Mouse (Mus musculus) thymus, postnatal 0 days (tissue): ENCODE results near the gene Gtsf1. TPM values are rescaled to one million over a fixed set of nuclear protein-coding genes. Genes with fewer than 3 reads are reported as not detected.
"Not testable (repeated sequence)": the region's sequence is repeated elsewhere in the genome, so short reads cannot be mapped to it uniquely, and the experiment has no call there.

Experiments
- DNase-seq: peaks from one replicate; pipeline ENCODE4 v3.0.0-alpha.2; 2015; ENCODE audit warnings: low spot score
- polyA plus RNA-seq: library from polyadenylated mRNA; unstranded; fragments of >200 nt; fragmentation: Nextera tagmentation; extraction: Ambion mirVana; gene quantifications from 2 replicates; pipeline ENCODE4 v1.2.1, GENCODE M21; 2015

Gene Gtsf1
- 0.19 TPM in 1 of 2 replicates, not detected in the other for polyA plus RNA-seq

GRCm38 (mm10) chr15:103430241-103430640 is at the start of gene Gtsf1:
TSS of gene Gtsf1 (minus strand) at chr15:103430470.
- no peak for DNase-seq

DNA sequence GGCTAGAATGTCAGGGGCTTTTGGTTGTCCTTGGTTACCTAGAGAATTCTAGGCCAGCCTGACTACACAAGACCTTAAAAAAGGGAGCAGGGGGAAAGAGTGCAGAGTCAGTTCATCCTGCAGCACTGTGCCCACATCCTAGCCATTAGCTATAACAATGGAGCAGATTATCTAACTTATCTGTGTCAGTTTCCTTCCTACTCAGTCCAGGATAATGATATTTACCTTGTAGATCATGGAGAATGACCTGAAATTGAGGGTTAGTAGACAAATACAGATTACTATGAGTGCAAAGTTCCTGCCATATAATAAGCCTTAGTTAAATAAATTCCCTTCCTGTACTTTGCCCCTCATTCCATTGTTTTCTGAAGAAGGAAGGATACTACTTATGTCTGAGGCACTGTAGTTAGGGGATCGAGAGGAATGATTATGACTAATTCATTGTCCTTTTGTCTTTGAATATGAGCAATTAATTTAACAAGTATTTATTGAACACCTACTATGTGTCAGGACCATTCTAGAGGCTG is 48.9 kb upstream of the Gtsf1 start:
- no peak for DNase-seq

DNA sequence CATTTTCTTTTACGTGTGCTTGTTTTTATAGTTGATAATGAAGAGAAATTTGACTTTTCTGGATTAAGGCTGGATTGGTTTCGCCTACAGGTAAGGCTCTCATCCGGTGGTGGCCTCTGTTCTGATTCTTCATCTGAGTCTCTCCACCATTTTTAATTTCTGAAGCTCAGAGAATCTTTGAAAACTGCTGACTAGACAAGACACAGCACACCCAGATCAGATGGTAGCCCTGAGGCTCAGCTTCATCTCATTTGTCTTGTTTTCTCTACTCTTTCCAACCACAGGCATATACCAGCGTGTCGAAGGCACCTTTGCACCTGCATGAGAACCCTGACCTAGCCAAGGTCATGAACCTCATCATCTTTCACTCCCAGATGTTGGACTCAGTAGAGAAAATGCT is 43.5 kb upstream of the Gtsf1 start:
- DNase-seq = no peak

GRCm38 (mm10) chr15:103473182-103473581 is 42.9 kb upstream of the Gtsf1 start:
- no peak for DNase-seq

- DNase-seq = no peak
Observed at GRCm38 (mm10) chr15:103472265-103472664, 42.0 kb upstream of the Gtsf1 start.

DNA sequence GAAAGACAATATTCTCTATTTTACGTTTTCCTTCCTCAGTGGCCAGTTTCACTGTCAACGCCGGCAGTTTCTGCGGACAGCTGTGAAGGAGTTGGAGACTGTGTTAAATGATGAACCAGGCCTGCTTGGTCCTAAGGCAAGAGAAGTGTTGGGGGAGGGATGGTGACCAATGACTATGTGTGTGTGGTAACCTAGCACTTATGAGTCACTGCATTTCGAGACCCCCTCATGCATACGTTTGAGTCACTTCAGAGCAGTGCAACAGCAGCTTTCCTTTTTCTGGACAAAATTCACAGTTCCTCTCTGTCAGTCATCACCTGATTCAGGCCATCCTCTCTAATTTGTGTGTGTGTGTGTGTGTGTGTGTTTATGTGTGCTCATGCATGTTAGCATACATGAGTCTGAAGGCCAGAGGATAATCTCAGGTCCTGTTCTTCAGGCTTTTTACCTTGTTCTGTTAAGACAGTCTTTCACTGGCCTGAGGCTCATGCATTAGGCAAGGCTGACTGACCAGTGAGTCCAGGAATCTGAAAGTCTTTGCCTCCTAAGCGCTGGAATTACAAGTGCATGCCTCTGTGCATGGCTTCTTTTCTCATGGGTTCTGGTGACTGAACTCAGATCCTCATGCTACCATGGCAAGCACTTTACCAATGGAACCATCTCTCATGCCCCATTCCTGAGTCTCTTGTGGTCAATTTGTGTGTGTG is 41.4 kb upstream of the Gtsf1 start:
- DNase-seq = no peak

- no peak for DNase-seq
Observed at GRCm38 (mm10) chr15:103462539-103463261, 32.4 kb upstream of the Gtsf1 start.

GRCm38 (mm10) chr15:103454449-103454848 is 24.2 kb upstream of the Gtsf1 start:
- DNase-seq = peak; percentile 29

DNA sequence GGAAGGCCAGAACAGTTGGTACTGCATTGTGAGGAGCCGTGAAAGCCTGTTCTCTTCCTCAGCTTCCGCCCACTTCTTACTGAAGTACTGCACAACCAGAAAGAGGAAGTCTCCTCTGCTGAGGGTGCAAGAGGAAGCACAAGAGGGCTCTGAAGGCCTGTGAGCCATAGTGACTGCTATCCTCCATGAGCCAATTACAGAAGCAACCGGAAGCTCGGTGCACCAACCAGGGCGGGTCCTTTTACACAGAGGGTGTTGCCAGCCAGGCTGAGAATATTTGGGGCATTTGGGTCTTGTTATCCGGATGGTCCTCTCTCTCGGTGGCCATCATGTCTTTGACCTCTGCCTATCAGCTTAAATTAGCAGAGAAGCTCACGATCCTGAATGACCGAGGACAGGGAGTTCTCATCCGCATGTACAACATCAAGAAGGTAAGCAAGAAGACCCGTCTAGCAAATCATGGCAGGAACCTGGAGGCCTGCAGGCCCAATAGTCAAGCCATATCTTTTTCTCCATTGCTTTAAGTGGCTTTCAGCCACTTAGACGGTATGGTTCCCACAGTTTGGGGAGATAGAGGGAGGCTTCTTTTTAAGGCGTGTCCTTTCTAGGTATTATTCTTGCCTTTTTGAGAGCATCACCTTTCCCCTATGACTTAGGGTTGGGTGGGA is 23.4 kb upstream of the Gtsf1 start, which contains the start of gene Nckap1l:
Nckap1l (plus strand) TSS at position 244 of the 668 bp plus-strand sequence.
- peak; percentile 91 for DNase-seq

DNA sequence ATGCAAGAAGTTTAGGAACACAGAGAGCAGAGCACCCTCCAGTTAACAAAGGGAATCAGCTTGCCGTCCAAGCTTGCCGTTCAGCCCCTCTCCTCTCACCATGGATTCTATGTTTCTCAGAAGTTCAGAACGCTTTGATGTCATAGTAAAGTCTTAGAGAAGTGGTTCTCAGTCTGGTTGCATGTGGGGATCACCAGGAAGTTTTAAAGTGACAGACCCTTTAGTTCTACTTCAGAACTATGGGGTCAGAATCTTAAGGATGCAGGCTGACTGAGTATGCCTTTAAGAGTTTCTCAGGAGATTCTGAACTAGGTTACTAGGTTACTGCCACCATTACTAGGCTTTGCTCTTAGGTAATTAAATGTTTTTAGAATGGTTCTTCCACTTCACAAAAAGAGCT is 18.1 kb upstream of the Gtsf1 start, which contains the start of gene Gtsf2:
Gtsf2 (minus strand) TSS at position 101 of the 400 bp plus-strand sequence.
- DNase-seq = peak; percentile 20

DNA sequence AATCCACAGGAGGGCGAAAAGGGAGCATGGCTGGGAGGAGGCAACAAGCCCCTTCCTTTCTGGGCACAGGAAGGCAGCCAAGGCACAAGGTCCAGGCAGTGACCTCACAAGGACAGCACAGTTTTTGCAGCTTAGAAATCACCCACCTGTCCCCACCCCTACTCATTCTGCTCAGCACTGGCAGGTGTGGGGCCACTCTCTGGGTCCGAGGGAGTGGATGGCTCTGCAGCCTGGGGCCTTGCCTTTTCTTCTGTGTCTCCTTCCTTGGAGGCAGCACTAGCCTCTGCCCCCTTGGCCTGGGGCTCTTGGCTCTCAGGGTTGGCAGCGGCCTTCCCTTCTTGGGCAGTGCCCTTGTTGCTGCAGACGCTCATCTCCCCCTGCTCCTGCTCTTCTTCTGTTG is 15.7 kb upstream of the Gtsf1 start:
- not testable (repeated sequence) for DNase-seq

- no peak for DNase-seq
Observed at GRCm38 (mm10) chr15:103427017-103427416, 3.3 kb downstream of the Gtsf1 start.

DNA sequence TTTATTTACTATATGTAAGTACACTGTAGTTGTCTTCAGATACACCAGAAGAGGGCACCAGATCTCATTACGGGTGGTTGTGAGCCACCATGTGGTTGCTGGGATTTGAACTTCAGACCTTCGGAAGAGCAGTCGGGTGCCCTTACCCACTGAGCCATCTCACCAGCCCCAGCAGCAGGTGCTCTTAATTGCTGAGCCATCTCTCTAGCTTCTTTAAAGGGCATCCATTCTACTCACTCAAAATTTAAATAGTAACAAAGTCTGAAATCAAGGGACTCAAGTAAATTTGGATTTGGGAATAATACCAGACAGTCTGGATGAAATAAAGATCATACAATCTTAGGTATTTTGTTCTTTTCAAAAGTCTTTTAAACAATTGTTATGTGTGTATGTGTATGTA is 24.7 kb downstream of the Gtsf1 start:
- DNase-seq = not testable (repeated sequence)

- no peak for DNase-seq
Observed at GRCm38 (mm10) chr15:103401361-103401760, 28.9 kb downstream of the Gtsf1 start.

GRCm38 (mm10) chr15:103393577-103393976 is 36.7 kb downstream of the Gtsf1 start:
- DNase-seq = no peak

DNA sequence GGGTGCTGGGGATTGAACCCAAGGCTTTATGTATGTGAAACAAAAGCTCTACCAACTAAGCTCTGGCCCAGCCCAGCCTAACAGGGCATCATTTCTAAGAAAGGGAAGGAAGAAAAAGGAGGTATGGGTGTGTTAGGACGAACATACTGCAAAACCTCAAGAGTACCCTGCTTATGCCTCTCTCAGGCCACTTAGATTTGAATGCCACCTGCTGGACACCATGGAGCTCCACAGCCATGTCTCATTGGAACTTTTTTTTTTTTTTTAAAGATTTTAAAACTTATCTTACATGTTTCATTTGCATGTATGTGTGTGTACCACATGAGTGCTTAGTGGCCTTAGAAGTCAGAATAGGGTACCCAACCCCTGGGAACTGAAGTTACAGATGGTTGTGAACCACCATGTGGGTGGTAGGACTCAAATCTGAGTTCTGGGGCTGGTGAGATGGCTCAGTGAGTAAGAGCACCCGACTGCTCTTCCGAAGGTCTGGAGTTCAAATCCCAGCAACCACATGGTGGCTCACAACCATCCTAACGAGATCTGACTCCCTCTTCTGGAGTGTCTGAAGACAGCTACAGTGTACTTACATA is 41.6 kb downstream of the Gtsf1 start:
- DNase-seq = peak; percentile 16

DNA sequence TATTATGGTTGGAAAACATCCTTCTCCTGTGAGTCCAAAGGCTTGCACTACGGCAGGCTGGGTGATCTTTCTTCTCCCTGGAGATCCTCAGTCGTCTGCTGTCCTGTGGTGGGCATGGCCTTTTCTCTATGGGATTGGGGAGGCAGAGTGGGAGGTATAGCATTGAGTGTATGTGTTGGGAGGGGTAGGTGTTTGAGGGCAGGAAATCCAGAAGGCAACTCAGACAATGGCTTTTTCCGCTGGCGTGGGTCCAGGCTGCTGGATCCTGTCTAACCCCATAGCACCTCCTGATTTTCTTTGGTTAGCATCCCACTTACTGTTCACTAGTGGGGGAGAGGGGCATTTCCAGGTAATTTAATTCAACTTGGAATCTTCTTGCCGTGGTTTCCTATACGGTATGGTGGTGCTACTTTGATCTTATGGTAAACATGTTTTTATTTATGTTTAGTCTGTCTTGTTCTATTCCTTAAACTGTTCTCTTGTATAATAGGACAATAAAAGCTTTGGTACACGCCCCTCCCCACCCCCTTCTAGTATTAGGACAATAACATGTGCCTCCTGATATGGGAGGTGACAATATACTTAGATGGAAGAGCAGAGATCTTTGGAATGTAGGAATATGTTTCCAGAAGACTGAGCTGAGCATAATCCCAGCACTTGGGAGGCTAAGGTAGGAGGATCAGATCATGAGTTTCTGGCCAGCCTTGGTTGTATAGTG is 46.3 kb downstream of the Gtsf1 start:
- DNase-seq = no peak

DNA sequence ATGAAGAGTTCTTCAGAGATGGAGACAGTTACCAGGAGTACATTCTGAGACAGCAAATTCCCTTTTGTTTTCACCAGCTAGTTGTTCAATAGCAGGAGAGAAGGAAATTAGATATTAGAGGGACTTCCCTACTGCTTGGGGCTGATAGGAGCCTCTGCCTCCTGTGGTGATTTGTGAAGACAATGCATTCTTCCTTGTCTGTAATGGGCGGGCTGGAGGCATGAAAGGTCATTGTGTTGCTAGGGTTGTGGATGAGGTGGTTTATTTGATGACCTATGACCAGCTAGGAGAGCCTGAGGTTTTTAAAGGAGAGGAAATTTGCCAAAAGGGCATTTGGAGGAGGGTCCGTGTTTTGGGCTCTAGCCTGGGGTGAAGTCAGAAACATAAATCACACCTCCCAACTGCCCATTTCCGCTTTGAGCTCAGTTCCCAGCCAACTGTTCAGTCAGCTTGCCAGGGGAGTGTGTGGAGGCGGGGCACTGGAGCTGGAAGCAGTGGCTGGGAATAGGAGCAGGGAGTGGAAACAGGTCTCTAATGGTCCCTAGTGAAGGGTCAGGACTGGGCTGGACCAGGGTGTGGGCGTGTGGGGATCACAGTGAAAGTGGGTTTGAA is 47.4 kb downstream of the Gtsf1 start:
- DNase-seq = no peak

- no peak for DNase-seq
Observed at GRCm38 (mm10) chr15:103382075-103382474, 48.2 kb downstream of the Gtsf1 start.

DNA sequence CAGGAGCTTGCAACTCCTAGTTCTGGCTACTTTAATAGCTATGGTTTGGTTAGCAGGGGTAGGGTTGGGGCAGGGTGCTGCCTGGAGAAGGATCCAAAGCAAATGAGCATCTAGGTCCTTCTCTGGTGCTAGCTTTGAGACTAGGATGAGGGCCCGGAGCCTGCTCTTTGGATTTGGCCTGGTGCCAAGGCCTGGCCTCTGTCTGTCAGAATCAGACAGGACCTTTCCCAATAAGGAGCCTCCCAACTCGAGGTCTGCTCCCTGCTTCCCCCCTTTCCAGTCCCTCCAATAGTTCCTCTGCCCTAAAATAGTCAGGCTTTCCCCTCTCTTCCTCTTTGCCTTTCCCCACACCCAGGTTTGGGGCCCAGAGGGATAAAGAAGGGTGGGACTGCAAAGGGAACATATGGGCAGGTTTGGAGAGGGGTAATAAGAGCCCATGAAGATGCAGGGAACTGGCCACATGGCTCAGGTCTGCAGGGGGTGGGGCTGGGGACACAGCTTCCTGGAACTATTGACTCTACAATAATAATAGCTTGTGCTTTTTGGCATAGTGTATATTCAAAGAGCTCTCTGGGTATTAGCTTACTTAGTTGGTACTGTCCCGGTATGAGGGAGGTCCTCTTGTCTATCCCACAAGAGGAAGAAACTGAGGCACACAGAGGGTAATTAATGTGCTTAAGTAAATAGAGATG is 51.5 kb downstream of the Gtsf1 start:
- DNase-seq = no peak
